In the genomic region with DNA sequence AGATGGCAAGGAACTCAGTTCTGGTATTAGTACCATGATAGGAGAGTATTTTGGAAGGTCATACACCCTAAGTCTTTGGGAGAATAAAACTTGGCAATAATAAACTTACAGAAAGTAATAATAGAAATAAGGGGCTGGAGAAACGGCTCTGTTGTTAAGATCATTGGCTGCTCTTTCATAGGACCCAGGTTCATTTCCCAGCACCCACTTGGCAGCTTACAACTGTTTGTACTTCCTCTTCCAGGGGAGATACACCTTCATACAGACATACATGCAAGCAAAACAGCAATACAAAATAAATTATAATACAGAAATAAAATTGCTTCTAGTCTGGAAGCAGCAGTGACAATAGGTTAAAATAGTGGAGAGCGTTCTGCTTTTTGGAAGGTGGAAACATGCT, we compare ENCODE assay signal across 8 mouse cellular contexts. TPM values are rescaled to one million over a fixed set of nuclear protein-coding genes. Genes with fewer than 3 reads are reported as not detected.
DNase-seq lines count a peak whose midpoint lies in the region; ATAC-seq and TF ChIP-seq lines count a peak whose summit lies in the region.

No protein-coding gene starts in this region.

- H3K36me3 ChIP-seq in kidney, postnatal 0 days (ENCODE audit: insufficient read depth, low read length): no peaks in the 10 kb centered on the region
- no peaks in the 10 kb centered on the region for H3K36me3 ChIP-seq in embryonic facial prominence, embryonic 15.5 days
- no peaks in the 10 kb centered on the region for H3K36me3 ChIP-seq in intestine, embryonic 15.5 days
- H3K36me3 ChIP-seq in myocyte (ENCODE audit: control insufficient read depth, insufficient read depth): no peaks in the 10 kb centered on the region

- H3K4me1 ChIP-seq in kidney, postnatal 0 days (replicated peaks; ENCODE audit: insufficient read depth, low read length): 0 out of 2 replicates have a peak, but pooled peaks cover 6% of the 10 kb centered on the region
- peaks cover 11% of the 10 kb centered on the region for H3K4me1 ChIP-seq in embryonic facial prominence, embryonic 15.5 days
- H3K4me1 ChIP-seq in intestine, embryonic 15.5 days (replicated peaks): no peaks in the 10 kb centered on the region; the same call in 1 of the 2 replicates

- peaks cover 59% of the 10 kb centered on the region for H3K79me2 ChIP-seq in myocyte (ENCODE audit: control insufficient read depth, insufficient read depth)

- WGBS in kidney, postnatal 0 days: 79% methylated on average over 2 of the region's 2 CpGs
- 68% methylated on average over 2 of the region's 2 CpGs for WGBS in embryonic facial prominence, embryonic 15.5 days
- WGBS in intestine, embryonic 15.5 days: 76% methylated on average over 2 of the region's 2 CpGs

- no peaks in the 10 kb centered on the region for H3K9me3 ChIP-seq in kidney, postnatal 0 days (replicated peaks; ENCODE audit: low read length)
- H3K9me3 ChIP-seq in embryonic facial prominence, embryonic 15.5 days (replicated peaks): no peaks in the 10 kb centered on the region
- H3K9me3 ChIP-seq in intestine, embryonic 15.5 days: no peaks in the 10 kb centered on the region

- H3K27me3 ChIP-seq in kidney, postnatal 0 days (ENCODE audit: insufficient read depth, low read length): no peaks in the 10 kb centered on the region
- H3K27me3 ChIP-seq in embryonic facial prominence, embryonic 15.5 days: no peaks in the 10 kb centered on the region
- H3K27me3 ChIP-seq in intestine, embryonic 15.5 days (replicated peaks): no peaks in the 10 kb centered on the region
- H3K27me3 ChIP-seq in myocyte (ENCODE audit: control insufficient read depth, insufficient read depth, insufficient read length): no peaks in the 10 kb centered on the region

- peak overlapping the region; percentile 77 for H3K4me2 ChIP-seq in kidney, postnatal 0 days (ENCODE audit: low read length)
- peak overlapping the region; percentile 55 for H3K4me2 ChIP-seq in embryonic facial prominence, embryonic 15.5 days (replicated peaks)
- H3K4me2 ChIP-seq in intestine, embryonic 15.5 days (replicated peaks): peak overlapping the region; percentile 53
- H3K4me2 ChIP-seq in myocyte (ENCODE audit: low read depth): peak overlapping the region; percentile 64

- no peak for DNase-seq in kidney, postnatal 0 days (ENCODE audit: low spot score)
- no peak for DNase-seq in kidney, adult 18-20 months
- no peak for DNase-seq in T-cell, adult 2 months (ENCODE audit: low spot score)
- no peak for DNase-seq in kidney, postnatal 14 days
- no peak for DNase-seq in right cerebral cortex, postnatal 25 days

- H3K9ac ChIP-seq in kidney, postnatal 0 days (ENCODE audit: low read depth, low read length): no peak overlapping the region
- no peak overlapping the region for H3K9ac ChIP-seq in embryonic facial prominence, embryonic 15.5 days
- no peak overlapping the region for H3K9ac ChIP-seq in intestine, embryonic 15.5 days

- TF ChIP-seq CTCF in kidney, postnatal 0 days (IDR thresholded peaks at IDR 0.05; ENCODE audit: low read depth): no peak

- no peak for TF ChIP-seq POLR2A in myocyte (IDR thresholded peaks at IDR 0.05; ENCODE audit: insufficient read length, low read depth)

- H3K4me3 ChIP-seq in kidney, postnatal 0 days (replicated peaks; ENCODE audit: low read depth, low read length): no peak overlapping the region; the same call in 1 of the 2 replicates
- peak overlapping the region; percentile 85 for H3K4me3 ChIP-seq in embryonic facial prominence, embryonic 15.5 days (replicated peaks)
- H3K4me3 ChIP-seq in intestine, embryonic 15.5 days (replicated peaks): peak overlapping the region; percentile 92; the same call in 1 of the 2 replicates
- peak overlapping the region; percentile 61 for H3K4me3 ChIP-seq in myocyte

- ATAC-seq in kidney, postnatal 0 days (replicated peaks; ENCODE audit: low FRiP score, low read depth): no peak
- ATAC-seq in embryonic facial prominence, embryonic 15.5 days (ENCODE audit: insufficient number of reproducible peaks, low FRiP score, low TSS enrichment, low read depth): no peak
- no peak for ATAC-seq in intestine, embryonic 15.5 days

- no peak overlapping the region for H3K27ac ChIP-seq in kidney, postnatal 0 days
- H3K27ac ChIP-seq in embryonic facial prominence, embryonic 15.5 days (replicated peaks): no peak overlapping the region
- H3K27ac ChIP-seq in intestine, embryonic 15.5 days: no peak overlapping the region

- H3ac ChIP-seq in myocyte (ENCODE audit: control insufficient read depth, insufficient read length): no peak overlapping the region

TF ChIP-seq in myocyte, 11 proteins besides CTCF, POLR2A, EP300 and RAD21:
- TF ChIP-seq MYOG (IDR thresholded peaks at IDR 0.05; ENCODE audit: control insufficient read depth in 1 of 3, insufficient read depth in 1 of 3, insufficient read length in 2 of 3, low read depth in 2 of 3) (no peak), USF1 (IDR thresholded peaks at IDR 0.05; ENCODE audit: low read depth) (no peak), TCF12 (IDR thresholded peaks at IDR 0.05; ENCODE audit: insufficient read depth, poor library complexity, severe bottlenecking) (no peak), REST (IDR thresholded peaks at IDR 0.05; ENCODE audit: insufficient read depth, insufficient read length) (no peak), POLR2AphosphoS2 (IDR thresholded peaks at IDR 0.05; ENCODE audit: insufficient read length, low read depth) (no peak), TCF3 (IDR thresholded peaks at IDR 0.05; ENCODE audit: insufficient read length, low read depth) (no peak), MAX (IDR thresholded peaks at IDR 0.05; ENCODE audit: low read depth) (no peak), MYOD1 (IDR thresholded peaks at IDR 0.05; ENCODE audit: control insufficient read depth in 1 of 3, insufficient read length in 2 of 3, low read depth in 2 of 3) (no peak), E2F4 (IDR thresholded peaks at IDR 0.05; ENCODE audit: insufficient read depth) (no peak), SRF (IDR thresholded peaks at IDR 0.05; ENCODE audit: control insufficient read depth, insufficient read length, low read depth) (no peak), CEBPB (IDR thresholded peaks at IDR 0.05; ENCODE audit: insufficient read depth, poor library complexity, severe bottlenecking) (no peak)
TF ChIP-seq in myocyte: peak in this region for 0.

RNA-seq across cellular contexts. Expression of a gene that starts 2.6 kb away (rescaled TPM):
- 10.5 and 10.8 TPM in 2 replicates for polyA plus RNA-seq in kidney, postnatal 0 days (2015; fragmentation: Nextera tagmentation; extraction: Ambion mirVana)
- 15.3 and 15.7 TPM in 2 replicates for polyA plus RNA-seq in embryonic facial prominence, embryonic 15.5 days (2015; fragmentation: Nextera tagmentation; extraction: Ambion mirVana)
- polyA plus RNA-seq in intestine, embryonic 15.5 days (2015; fragmentation: Nextera tagmentation; extraction: Ambion mirVana): 19.7 and 20.1 TPM in 2 replicates
- 15.6 TPM for polyA plus RNA-seq in myocyte (2012; fragmentation: generic; extraction: Trizol)
